8 mouse cellular contexts compared by ENCODE assay signal in the genomic region with DNA sequence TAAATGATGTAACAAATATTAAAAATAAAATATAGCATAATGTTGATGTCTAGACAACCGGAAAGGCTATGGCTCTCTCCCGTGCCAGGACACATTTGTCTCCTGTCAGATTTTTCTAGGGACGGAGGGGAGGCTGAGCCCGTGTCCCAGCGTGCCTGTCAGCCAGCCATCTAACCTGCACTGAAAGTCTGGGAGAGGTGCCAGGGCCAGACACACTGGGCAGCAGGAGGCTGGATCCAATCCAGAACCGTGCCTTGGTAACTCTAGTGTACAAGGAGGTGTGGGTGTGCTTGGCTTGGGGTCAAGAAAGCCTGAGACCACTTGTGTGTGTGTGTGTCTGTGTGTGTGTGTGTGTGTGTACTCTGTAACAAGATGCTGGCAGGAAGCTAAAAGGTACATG. TPM values are rescaled to one million over a fixed set of nuclear protein-coding genes. Genes with fewer than 3 reads are reported as not detected.
DNase-seq lines count a peak whose midpoint lies in the region; ATAC-seq lines count a peak whose summit lies in the region.

No protein-coding gene starts in this region.

- intact Hi-C loops in gastrocnemius, postnatal 36 days (cut with DNase I): loop anchor here (5.0 kb wide), 1 partner anchor 50 kb away; no protein-coding TSS in a partner anchor

- DNase-seq in gastrocnemius, postnatal 10 days: peak; percentile 36
- no peak for DNase-seq in gastrocnemius, postnatal 36 days
- peak; percentile 49 for DNase-seq in NIH3T3 (ENCODE audit: low read depth)
- peak; percentile 47 to 91 for DNase-seq in cerebellum, postnatal 4 days (ENCODE audit: low spot score in 2 of 2)
- peak; percentile 93 for DNase-seq in kidney, postnatal 14 days
- no peak for DNase-seq in thymus, postnatal 10 days (ENCODE audit: low spot score in 2 of 2)
- DNase-seq in right cerebral cortex, adult 18-20 months: no peak

- no peak for ATAC-seq in frontal cortex, adult (ENCODE audit: low TSS enrichment)

RNA-seq across cellular contexts. Expression of gene Stx1a, which starts 1.5 kb away (rescaled TPM):
- 1 to 10 TPM; 2.0 to 5.1 TPM for total RNA-seq in gastrocnemius, postnatal 10 days (2021)
- under 1 TPM; 0.59 to 0.74 TPM for total RNA-seq in gastrocnemius, postnatal 36 days (2021)

RNA-seq across cellular contexts. Expression of gene Abhd11, which starts 12.9 kb away (rescaled TPM):
- total RNA-seq in gastrocnemius, postnatal 10 days (2021): 10 to 100 TPM; 51.2 to 60.6 TPM
- total RNA-seq in gastrocnemius, postnatal 36 days (2021): 10 to 100 TPM; 51.6 to 57.0 TPM

RNA-seq across cellular contexts. Expression of gene Cldn3, which starts 35.8 kb away (rescaled TPM):
- not detected for total RNA-seq in gastrocnemius, postnatal 10 days (2021)
- total RNA-seq in gastrocnemius, postnatal 36 days (2021): not detected

RNA-seq across cellular contexts. Expression of gene Dnajc30, which starts 42.2 kb away (rescaled TPM):
- total RNA-seq in gastrocnemius, postnatal 10 days (2021): 10 to 100 TPM; 22.4 to 23.3 TPM
- 10 to 100 TPM; 25.4 to 27.3 TPM for total RNA-seq in gastrocnemius, postnatal 36 days (2021)

RNA-seq across cellular contexts. Expression of gene Bud23, which starts 42.9 kb away (rescaled TPM):
- total RNA-seq in gastrocnemius, postnatal 10 days (2021): 10 to 100 TPM; 28.6 to 30.3 TPM
- total RNA-seq in gastrocnemius, postnatal 36 days (2021): 10 to 100 TPM; 26.9 to 30.0 TPM

Comparison
In these comparisons a context has a peak if more than half of its experiments do, and no peak if none do; other contexts are left out.
1. DNase-seq: peak in gastrocnemius, postnatal 10 days (single experiment), NIH3T3 (single experiment), cerebellum, postnatal 4 days (2 of 2) and kidney, postnatal 14 days (single experiment); none in gastrocnemius, postnatal 36 days (0 of 2), thymus, postnatal 10 days (0 of 2) and right cerebral cortex, adult 18-20 months (single experiment).